Mouse (Mus musculus) mouse embryonic stem cell (cell line): ENCODE measurements around the gene Erc2.

Experiments
- in situ Hi-C, 2 experiments: fragments of 300-500 bp; cut with MboI; formaldehyde crosslinking; loops; 1 replicate in 1 of 2; 3 replicates in 1 of 2; pipeline ENCODE4 v1.14.3; 2019 to 2020; ENCODE audit warnings: low sequenced_read_pairs in 2 of 2, low pct_unique_long_range_greater_than_20kb in 1 of 2, mixed read lengths in 1 of 2; ENCODE audit not compliant: unreplicated experiment in 1 of 2

Erc2 gene

DNA sequence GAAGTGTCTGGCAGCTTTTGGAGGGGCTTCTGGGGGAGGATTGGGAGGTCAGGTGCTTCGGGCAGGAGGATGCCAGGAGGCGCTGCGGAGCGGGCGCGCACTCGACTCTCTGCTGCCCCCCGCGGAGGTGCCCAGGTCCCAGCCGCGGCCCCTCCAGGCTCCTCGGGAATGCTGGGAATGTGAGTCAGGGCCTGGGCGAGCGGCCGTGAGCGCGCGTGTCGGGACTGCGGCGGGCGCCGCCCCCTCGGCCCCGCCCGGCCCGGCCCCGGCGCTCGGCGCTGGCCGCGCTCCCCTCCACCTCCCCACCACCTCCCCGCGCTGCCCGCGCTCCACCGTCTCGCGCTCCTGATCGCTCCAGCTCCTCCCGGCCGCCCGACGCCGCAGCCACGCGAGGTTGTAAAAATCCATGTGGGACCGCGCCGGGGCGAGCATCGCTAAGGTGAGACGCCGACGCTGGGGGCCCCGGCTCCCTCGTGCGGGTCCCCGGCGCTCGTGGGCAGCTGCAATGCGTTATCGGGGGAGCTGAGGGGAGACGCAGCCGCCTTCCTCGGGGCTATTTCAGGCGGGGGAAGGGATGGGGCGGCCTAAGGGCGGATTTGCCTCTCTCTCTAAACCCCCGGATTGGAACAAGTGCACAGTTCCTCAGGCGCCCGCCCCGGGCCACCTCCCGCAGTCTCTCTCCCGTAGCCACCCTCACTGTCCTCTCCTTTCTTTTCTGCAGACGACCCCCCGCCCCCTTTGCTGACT is at the start of gene Erc2:
Erc2 (plus strand) TSS at position 253 of the 747 bp plus-strand sequence.
- in situ Hi-C loops, result no loop called here

DNA sequence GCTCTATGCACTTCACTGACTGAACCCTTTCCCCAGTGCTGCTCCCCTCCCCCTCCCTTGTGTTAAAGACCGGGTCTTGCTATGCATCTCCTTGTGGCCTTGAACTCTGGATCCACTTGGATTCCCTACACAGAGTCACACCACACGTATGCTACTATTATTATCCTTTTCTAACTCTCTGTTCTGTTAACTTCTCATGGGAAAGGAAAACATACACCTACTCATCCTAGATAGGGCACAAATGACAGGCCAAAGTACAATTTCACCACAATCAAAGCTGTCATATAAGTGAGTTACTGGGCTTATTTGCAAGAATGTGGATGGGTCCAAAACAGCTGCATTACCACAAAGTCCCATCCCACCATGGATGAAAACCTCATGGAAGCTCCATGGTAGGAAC is 43.8 kb upstream of the Erc2 start:
- in situ Hi-C loops, result no loop called here

DNA sequence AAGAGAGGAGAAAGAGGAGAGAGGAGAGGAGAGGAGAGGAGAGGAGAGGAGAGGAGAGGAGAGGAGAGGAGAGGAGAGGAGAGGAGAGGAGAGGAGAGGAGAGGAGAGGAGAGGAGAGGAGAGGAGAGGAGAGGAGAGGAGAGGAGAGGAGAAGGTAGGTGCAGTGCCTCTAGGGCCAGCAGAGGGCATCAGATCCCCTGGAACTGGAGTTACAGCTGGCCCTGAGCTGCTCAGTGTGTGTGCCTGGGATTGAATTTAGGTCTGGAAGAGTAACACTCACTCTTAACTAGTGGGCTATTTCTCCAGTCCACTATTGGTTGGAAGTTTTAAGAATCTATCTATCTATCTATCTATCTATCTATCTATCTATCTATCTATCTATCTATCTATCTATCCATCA is 32.6 kb upstream of the Erc2 start:
- in situ Hi-C loops, result loop anchor here (5.0 to 10.0 kb wide), 2 partner anchors 155 to 158 kb away; no protein-coding TSS in a partner anchor

DNA sequence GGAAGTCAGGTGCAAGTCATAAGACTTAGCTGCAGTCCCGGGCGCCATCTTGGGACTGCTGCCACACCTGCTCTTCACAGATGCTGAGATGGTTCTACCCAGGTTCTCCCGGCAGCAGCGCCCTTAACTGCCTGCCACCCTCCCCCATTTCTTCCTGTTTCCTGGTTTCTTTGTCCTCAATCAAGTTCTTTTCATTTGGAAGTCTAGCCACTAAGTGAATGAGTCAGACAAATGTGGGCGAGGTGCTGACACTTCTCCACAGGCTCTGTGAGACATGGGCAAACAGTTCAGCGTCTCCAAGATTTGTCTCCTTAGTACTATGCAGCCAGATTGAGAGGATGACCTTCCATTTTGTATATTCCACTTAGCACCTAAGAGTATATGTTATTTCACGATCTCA is 30.1 kb upstream of the Erc2 start:
- in situ Hi-C loops, result loop anchor here in 1 of 2 experiments (5.0 kb wide), 1 partner anchor 155 kb away; no protein-coding TSS in a partner anchor

DNA sequence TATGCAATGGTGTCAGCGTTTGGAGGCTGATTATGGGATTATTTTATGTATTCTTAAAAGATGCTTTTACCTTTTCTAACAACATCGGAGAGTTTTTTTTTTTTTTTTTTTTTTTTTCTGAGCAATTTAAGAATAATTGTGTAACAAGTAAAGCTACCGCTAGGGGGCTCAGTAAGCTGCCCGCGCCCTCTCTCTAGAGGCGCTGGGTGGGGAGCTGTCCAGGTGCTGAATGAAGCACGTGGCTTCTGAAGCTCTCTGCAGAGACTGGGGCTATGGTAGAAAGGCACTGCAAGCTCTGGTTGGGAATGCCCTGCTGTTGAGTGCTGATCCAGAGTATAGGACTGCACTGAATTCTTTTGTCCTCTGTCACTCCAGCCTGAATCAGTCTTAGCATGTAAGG is 26.0 kb upstream of the Erc2 start:
- in situ Hi-C loops, result no loop called here

DNA sequence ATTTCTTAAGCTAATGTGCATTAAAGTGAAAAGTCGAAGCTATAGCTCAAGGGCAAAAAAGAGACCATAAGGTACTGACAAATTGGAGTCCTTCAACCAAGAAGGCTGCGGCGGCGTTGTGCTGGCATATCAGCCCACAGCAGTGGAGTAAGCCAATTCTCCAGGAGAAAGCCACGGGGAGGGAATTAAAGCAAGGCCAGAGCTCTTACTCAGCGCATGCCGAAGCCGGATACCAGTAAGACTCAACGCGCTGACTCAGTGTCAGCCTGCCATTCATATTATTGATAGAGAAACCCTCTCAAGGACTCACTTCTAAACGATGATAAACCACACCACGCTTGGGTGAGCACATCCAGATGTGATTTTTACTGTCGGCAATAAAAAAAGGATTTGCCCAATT is 20.1 kb upstream of the Erc2 start:
- in situ Hi-C loops, result no loop called here

DNA sequence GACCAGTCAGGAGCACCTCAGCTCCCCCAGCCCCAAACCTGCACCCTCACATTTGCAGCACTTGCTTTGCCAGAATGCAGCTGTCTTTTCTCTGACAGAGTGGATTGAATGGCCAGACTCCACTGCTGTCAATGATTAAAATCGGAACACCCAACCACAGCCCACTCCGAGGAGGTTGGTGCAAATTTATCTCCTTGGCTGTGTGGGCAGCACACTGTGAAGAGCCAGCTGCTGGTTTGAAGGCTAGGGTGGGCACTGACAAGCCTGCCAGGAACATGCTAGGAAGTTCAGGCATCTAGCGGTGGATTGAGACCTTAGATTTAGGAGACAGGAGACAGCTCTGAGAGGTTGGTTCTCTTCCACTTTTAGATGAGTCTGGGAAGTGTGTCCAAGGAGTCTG is 14.8 kb upstream of the Erc2 start:
- in situ Hi-C loops, result no loop called here

DNA sequence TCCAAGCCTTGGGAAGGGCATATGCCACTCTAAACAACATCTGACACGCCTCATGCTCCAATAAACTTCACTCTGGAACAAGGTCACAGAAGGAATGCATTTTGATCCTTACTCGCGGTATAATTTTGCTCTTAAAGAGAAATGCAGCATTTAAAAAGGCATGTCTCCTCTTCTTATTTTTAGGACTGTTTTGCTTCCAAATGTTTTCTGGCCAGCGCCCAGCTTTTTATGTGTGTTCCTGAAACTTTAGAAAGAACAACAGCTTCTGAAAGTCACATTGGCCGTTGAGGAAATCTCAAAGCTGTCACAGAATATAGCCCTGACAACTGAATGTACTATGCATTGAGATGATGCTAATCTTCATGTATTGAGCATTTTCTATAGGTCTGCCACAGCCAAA is 8.5 kb upstream of the Erc2 start:
- in situ Hi-C loops, result no loop called here

DNA sequence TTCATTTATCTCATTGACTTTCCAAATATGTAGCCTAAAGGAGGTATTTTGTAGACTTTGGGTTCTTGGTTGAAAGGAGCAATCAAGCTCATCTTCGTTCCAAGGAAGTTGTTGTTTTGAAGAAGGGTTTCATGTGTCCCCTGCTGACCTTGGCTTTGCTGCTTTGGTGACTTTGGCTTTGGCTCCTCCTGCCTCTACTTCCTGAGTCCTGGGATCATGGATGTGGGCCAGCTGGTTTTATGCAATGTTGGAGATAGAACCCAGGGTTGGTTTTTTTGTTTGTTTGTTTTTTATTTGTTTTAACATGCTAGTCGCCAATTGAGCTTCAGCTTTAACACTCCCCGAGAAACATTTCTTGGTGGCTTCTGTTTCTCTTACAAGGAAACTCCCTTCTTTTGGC is 4.9 kb upstream of the Erc2 start:
- in situ Hi-C loops, result no loop called here

DNA sequence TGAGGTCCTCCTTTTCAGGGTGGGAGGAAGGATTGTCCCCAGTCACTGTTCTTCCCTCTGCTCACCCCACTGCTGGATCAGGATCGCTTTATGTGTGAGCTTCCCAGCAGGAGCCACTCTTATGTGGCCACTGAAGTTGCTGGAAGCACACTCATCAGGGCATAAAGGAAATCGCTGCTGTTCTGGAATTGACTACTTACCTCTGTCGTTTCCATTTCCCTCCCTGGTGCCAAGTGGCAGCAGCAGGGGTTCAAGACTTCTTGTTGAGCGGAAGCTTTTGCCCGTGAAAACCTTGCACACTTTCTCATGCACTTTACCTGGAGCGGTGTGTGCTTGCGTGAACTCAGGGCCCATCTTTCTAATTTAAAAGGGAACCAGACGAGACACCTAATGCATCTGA is 652 bp upstream of the Erc2 start:
- in situ Hi-C loops, result no loop called here

DNA sequence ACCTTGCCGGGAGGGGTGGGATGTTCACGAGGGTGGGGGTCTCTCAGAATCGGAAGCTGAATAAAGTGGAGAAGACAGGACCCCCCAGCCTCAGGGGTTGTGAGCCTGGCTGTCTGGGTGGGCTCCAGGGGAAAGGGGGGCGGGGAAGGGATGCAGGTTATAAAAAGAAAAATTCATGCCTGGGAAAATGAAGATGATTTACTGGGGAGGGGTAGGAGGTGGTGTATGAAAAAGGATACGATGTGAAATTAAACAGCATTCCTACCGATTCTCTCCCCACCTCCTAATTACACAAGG is 643 bp downstream of the Erc2 start:
- in situ Hi-C loops, result no loop called here

DNA sequence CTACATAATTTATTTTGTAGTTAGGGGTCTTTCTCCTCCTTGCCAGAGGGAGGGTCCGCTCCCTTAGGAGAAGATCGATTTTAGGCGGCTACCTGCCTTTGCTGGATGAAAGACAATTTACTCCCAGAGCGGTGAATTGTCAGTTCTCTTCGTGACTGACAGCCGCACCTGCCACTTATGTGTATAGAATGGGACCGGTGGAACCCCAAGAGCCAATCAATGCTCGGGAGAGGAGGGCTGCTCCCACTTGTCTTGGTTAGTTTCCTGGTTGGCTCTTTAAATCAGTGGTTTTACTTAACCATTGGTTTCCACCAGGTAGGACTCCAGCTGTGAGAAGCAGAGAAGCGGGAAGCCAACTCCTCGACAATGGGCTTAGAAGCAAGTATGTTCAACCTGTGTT is 1.1 kb downstream of the Erc2 start:
- in situ Hi-C loops, result no loop called here

DNA sequence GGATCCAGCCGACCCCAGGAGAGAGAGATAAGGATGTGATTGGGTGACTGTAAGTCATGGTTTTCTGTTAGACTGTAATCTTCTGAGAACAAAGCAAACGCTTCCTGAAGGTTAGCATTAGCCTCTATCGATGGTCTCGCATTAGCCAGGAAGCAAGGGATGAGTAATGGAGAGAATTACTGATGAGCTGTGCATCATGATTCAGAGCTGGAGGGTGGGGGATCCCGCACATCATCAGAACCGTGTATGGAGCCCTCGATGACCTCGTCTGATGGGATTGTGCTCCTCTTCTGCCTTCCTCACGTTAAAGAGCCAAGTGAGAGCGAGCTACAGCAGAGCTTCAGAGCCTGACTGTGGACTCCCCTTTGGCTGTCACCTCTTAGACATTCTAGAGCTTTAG is 6.5 kb downstream of the Erc2 start:
- in situ Hi-C loops, result no loop called here

DNA sequence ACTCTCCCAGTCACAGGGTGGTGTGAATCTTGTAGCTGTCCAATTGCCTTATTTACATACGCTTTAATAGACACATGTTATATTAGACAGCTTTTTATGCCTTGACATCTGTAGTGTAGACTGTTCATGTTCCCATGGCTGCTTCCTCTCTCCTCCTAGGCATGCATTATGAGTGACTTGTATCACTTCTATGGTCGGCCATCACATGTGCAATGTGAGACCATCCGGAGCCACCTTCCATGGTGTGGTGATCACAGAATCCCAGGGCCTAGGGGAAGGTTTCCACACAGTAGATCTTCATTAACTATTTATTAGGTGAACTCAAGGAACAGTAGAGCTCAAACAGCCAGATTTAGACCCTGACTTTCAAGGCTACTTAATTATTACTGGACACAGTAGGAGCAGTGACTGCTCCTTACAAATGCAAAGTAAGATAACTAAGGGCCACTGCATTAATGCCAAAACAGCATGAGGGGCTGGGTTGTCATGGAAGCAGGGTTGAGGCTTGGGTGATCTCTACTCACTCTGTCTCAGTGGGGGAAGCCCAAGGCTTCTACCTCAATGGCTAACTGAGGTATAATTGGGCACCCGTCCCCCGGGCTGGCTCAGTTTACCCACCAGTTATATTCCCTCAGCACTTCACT is 7.3 kb downstream of the Erc2 start:
- in situ Hi-C loops, result no loop called here

DNA sequence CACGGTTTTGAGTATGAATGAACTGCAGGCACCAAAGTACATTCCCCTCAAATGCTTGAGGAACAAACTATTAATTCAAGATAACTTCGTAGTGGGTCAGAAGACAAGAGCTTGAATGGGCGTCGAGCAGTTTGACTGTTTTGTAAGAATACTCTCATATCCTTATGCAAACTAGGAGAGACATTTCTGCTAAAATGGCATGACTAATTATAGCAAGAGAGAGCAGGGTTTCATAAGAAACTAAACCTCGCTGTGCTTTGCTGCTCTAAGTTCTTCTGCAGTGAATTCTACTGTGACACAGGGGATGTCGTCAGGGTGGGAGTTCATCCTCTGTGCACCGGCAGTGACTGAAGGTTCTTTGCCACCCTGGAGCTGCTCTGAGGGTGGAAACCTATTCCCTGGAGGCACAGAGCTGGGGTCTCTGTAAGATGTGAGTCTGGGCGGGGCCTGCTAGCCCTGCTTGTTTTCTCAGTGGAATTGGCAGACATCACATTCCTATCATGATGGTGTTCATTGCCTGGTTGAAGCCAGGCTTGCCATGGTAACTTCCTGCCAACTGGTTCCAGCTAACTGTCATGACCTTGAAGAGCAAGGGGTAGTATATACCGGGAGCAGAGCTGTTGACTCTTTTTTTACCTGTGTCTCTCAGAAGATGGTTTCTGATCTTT is 8.9 kb downstream of the Erc2 start:
- in situ Hi-C loops, result no loop called here

DNA sequence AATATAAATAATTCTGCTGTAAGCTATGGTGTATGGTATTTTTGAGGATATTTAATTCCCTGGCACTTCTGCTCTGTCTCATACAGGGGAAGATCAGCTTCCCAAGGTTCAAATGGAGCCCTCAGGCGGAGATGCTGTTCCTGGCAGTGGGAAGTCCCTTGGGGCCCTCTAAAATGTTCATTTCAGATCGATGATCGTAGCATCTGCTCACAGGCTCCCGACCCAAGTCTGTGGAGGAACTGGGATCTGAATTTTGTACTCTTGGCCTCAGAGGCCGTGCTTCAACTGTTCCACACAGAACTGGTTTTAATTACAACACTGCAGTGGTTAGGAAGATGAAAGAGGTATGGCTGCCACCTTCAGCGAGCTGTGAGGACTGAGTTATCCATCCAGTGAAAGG is 12.5 kb downstream of the Erc2 start:
- in situ Hi-C loops, result no loop called here

DNA sequence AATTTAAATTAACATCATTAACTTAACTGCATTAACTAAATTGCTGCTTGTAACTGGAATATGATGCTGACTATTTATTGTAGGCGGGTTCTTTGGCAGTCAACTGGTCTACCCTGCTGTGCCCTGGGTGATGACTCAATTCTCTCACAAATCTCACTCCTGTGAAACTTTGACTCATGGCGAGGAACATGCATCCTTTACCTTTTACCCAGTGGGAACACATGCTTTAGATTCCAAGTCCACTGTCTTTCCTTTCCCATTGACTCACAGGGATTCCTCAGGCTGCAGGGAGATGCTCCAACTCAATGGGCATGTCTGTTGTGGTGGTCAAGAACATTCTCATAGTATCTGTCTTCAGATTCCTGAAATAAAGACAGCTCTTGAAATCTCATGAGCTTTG is 14.3 kb downstream of the Erc2 start:
- in situ Hi-C loops, result no loop called here

DNA sequence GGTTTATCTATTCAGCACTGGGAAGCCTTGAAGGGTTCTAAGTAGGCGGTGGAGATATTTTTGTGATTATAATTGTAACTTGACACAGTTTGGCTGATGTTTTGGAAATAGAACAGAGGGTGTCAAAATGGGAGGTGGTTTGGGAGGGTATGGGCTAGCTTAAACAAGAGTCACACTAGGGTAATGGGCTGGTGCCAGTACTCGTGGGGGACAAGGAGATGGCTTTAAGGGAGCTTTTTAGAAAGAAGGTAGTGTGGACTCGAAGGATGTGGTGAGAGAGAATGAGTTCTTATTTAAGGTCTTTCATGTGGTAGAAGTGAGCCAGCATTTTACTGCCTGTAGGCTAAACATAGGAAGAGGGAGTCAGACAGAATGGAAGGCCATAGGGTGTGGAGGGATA is 19.2 kb downstream of the Erc2 start:
- in situ Hi-C loops, result no loop called here

DNA sequence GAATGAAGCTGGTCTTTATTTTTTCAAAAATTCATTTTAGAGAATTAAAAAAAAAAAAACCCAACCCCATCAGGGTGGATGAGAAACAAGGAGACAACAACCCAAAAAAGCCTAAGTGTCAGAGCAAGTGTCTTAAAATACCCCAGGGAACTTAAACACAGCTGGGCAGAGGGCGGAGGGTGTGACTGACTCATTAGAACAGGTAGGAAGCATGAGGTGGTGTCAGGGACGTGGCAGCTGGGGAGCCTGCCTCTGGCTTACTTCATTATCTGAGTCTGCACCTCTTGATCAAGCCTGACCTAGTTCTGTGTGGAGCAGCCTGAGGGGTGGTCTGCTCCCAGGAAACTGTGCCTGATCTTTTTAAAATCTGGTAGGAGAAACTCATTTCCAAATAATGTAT is 20.8 kb downstream of the Erc2 start:
- in situ Hi-C loops, result no loop called here

DNA sequence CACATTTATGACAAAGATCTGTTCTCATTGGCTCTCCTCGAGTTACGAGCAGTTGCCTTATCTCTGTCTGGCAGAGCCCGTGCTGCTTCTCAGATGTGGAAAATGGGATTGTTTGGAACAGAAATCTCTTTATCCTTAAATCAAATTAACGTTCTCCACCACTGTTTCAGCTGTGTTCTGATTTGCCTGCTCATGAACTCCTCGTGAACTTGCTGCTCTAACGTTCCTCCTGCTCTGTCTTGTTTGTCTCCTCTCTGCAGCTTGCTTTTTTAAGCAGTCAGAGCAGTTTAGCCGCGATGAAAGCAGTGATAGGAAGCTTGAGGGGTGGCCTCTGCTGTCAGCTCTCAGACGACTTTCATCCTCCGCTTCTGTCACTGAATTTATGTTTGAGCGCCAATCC is 32.4 kb downstream of the Erc2 start:
- in situ Hi-C loops, result no loop called here
